Mouse (Mus musculus) embryonic facial prominence, embryonic 15.5 days (tissue): ENCODE measurements at regions not wholly inside any gene's neighbourhood (a gene's known extent, or its start where the extent isn't known, plus 50 kb on each side); places are given as distances from the start of the nearest gene placed in this dataset.

ENCODE experiments used
- ATAC-seq: fragments of 200-750 bp; cut with Nextera tagmentation; 2 replicates; pipeline ENCODE4 v1.8.0; 2017; ENCODE audit warnings: low read depth, moderate TSS enrichment; ENCODE audit not compliant: insufficient number of reproducible peaks, low FRiP score, low TSS enrichment
- H3K27ac ChIP-seq: fragments of 300-500 bp; sonication (generic); replicated peaks from 2 replicates; pipeline ENCODE4 v1.5.1; 2015; ENCODE audit warnings: mild to moderate bottlenecking, inconsistent platforms
- H3K27me3 ChIP-seq: fragments of 300-500 bp; sonication (generic); 2 replicates; pipeline ENCODE4 v1.6.1; 2015; ENCODE audit warnings: inconsistent platforms
- H3K36me3 ChIP-seq: fragments of 300-500 bp; sonication (generic); 2 replicates; pipeline ENCODE4 v1.6.1; 2015; ENCODE audit warnings: mild to moderate bottlenecking, inconsistent platforms
- H3K4me1 ChIP-seq: fragments of 300-500 bp; sonication (generic); 2 replicates; pipeline ENCODE4 v1.6.1; 2015; ENCODE audit warnings: inconsistent platforms
- H3K4me2 ChIP-seq: fragments of 300-500 bp; sonication (generic); replicated peaks from 2 replicates; pipeline ENCODE4 v1.6.1; 2015; ENCODE audit warnings: mild to moderate bottlenecking, inconsistent platforms
- H3K4me3 ChIP-seq: fragments of 300-500 bp; sonication (generic); replicated peaks from 2 replicates; pipeline ENCODE4 v1.5.1; 2015; ENCODE audit warnings: mild to moderate bottlenecking, inconsistent platforms
- H3K9ac ChIP-seq: fragments of 300-500 bp; sonication (generic); 2 replicates; pipeline ENCODE4 v1.6.1; 2015; ENCODE audit warnings: inconsistent platforms
- H3K9me3 ChIP-seq: fragments of 300-500 bp; sonication (generic); replicated peaks from 2 replicates; pipeline ENCODE4 v1.6.1; 2016; ENCODE audit warnings: inconsistent platforms
- WGBS: fragments of 180-500 bp; shearing (Covaris S2); methylation state at CpG from one replicate; pipeline ENCODE4 v1.1.7; 2015; 5-methylcytosine and 5-hydroxymethylcytosine counted together

DNA sequence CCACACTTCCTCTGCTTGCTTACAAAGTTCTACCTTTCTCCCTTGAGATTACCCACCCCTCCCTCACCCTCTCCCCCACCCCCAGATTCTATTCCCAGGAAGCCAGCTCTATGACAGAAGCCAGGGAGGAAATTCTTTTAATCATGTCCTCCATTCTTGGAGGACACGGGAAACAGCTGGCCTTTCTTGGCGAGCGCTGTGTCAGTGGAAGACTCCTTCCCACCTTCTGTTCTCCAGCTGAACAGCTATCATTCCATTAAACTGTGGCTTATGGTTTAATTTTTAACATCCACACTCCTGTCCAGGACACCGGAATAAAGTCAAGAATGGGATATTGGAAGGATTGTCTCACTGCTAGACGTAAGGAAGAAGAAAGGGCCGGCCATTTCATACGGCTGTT is 59.0 kb upstream of the Plxnc1 start:
- H3K4me3 ChIP-seq = no peak overlapping the region
- H3K36me3 ChIP-seq = no peaks in the 10 kb centered on the region
- peak overlapping the region; percentile 24; the same call in 1 of the 2 replicates for H3K27ac ChIP-seq
- no peak overlapping the region for H3K9ac ChIP-seq
- 61% methylated on average over 7 of the region's 7 CpGs for WGBS
- H3K4me1 ChIP-seq = 0 out of 2 replicates have a peak, but pooled peaks cover 5% of the 10 kb centered on the region
- no peaks in the 10 kb centered on the region for H3K9me3 ChIP-seq
- no peak for ATAC-seq
- no peaks in the 10 kb centered on the region for H3K27me3 ChIP-seq
- no peak overlapping the region for H3K4me2 ChIP-seq

- WGBS = 40% methylated on average over 6 of the region's 6 CpGs
- H3K9ac ChIP-seq = no peak overlapping the region
- no peaks in the 10 kb centered on the region for H3K36me3 ChIP-seq
- 0 out of 2 replicates have a peak, but pooled peaks cover 5% of the 10 kb centered on the region for H3K4me1 ChIP-seq
- no peak overlapping the region for H3K27ac ChIP-seq
- no peaks in the 10 kb centered on the region for H3K9me3 ChIP-seq
- H3K4me2 ChIP-seq = no peak overlapping the region
- H3K4me3 ChIP-seq = no peak overlapping the region
- no peak for ATAC-seq
- H3K27me3 ChIP-seq = no peaks in the 10 kb centered on the region
These were observed 57.0 kb upstream of the Plxnc1 start for GRCm38 (mm10) chr10:95001650-95002049.

DNA sequence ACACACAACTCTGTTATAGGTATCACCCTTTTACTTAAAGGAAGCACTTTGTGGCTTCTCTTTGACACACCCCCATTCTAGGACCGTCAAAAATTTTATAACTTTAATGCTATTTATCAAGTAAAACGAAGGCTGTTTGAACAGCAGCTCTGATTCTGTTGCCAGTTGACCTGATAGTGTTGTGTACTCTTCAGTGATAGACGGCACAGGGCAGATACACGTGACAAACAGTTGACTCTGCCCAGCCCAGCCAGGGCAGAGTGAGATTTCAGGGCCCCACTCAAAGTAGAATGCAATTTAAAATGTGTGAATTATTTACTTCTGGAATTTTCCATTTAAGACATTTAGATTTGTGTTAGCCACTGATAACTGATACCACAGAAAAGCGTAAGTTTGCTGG is 55.1 kb upstream of the Plxnc1 start:
- 88% methylated on average over 5 of the region's 5 CpGs for WGBS
- Histone ChIP-seq H3K4me2 (no peak overlapping the region), H3K9me3 (no peaks in the 10 kb centered on the region), H3K27ac (no peak overlapping the region), H3K4me3 (no peak overlapping the region), H3K9ac (no peak overlapping the region), H3K36me3 (no peaks in the 10 kb centered on the region), H3K4me1 (0 out of 2 replicates have a peak, but pooled peaks cover 5% of the 10 kb centered on the region), H3K27me3 (no peaks in the 10 kb centered on the region)
- no peak for ATAC-seq
